Mouse (Mus musculus) spleen, adult 2 months (tissue): ENCODE measurements around the gene Iqcg.
"Not testable (repeated sequence)": the region's sequence is repeated elsewhere in the genome, so short reads cannot be mapped to it uniquely, and the experiment has no call there.

Source experiments
- CTCF ChIP-seq: fragments of 200-500 bp; IDR thresholded peaks from 2 replicates; pipeline ENCODE4 v1.5.1; 2011; ENCODE audit warnings: mild to moderate bottlenecking, inconsistent platforms; ENCODE audit not compliant: insufficient read depth, insufficient read length, insufficient replicate concordance; ENCODE audit errors: extremely low read depth
- POLR2A ChIP-seq: fragments of 200-500 bp; IDR thresholded peaks from 2 replicates; pipeline ENCODE4 v1.6.1; 2011; ENCODE audit warnings: low read depth, low read length, inconsistent platforms

DNA sequence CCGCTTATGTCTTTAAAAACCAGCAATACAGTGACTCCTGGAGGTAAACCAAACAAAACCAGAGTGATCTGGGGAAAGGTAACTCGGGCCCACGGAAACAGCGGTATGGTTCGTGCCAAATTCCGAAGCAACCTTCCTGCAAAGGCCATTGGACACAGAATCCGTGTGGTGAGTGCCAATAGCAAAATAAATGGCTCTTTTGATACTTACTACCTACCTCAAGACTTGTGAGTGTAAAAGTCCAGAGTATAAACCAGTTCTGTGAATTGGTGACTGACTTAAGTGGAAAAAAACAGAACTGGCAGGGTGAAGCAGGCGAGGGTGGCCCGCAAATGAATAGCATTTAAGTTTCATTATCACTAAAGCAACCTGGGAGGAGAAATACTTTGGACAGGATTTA lies 2.6 kb upstream of the Iqcg start:
- TF ChIP-seq POLR2A, CTCF: not testable (repeated sequence)
